23 mouse cellular contexts compared by ENCODE assay signal in the genomic region with DNA sequence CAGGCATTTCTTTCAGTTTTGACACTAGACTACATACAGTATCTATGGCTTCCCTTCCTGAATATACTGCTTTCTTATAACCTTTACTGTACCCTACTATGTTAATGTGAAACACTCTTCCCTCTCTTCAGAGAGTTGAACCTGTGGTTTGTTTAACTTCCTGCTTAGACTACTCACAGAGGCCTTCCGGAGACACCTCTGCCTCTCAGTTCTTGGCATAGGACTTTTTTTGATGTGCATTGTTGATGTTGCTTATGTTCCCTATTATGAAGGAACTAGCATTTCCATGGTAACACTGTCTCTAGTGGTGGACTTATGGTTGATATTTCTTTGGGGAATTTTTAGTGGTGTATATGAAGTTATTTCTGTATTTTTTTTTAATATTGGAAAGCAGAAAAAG.
A peak's percentile ranks its signal among the peaks of the same experiment; 100 is the strongest.
DNase-seq lines count a peak whose midpoint lies in the region; ATAC-seq and TF ChIP-seq lines count a peak whose summit lies in the region.
"Had no signal": no experiment of that assay in that cellular context is flagged by ENCODE, and none has a peak within 500 bp of the region (broad histone marks: within the 10 kb centered on the region; RNA-seq: fewer than 3 reads in every experiment).

No protein-coding gene starts in this region.

- no peak overlapping the region for H3K4me3 ChIP-seq in intestine, postnatal 0 days (ENCODE audit: low read depth, low read length)
- no peak overlapping the region for H3K4me3 ChIP-seq in intestine, embryonic 16.5 days (ENCODE audit: low read length)
- H3K4me3 ChIP-seq: heart, embryonic 12.5 days; limb, embryonic 10.5 days; neural tube, embryonic 12.5 days had no signal

- H3K27me3 ChIP-seq in intestine, postnatal 0 days (replicated peaks; ENCODE audit: control insufficient read depth, insufficient read depth, low read length) = no peaks in the 10 kb centered on the region
- no peaks in the 10 kb centered on the region for H3K27me3 ChIP-seq in intestine, embryonic 16.5 days (replicated peaks; ENCODE audit: control insufficient read depth, insufficient read depth, low read length)
- H3K27me3 ChIP-seq: heart, embryonic 12.5 days; neural tube, embryonic 12.5 days had no signal

- no peak overlapping the region for H3K9ac ChIP-seq in intestine, postnatal 0 days (ENCODE audit: low read depth, low read length)
- no peak overlapping the region for H3K9ac ChIP-seq in intestine, embryonic 16.5 days (ENCODE audit: low read depth, low read length)
- H3K9ac ChIP-seq: heart, embryonic 12.5 days; liver, postnatal 0 days; neural tube, embryonic 12.5 days had no signal

- H3K4me1 ChIP-seq in intestine, postnatal 0 days (replicated peaks; ENCODE audit: control insufficient read depth, insufficient read depth, low read length) = no peaks in the 10 kb centered on the region
- H3K4me1 ChIP-seq in intestine, embryonic 16.5 days (ENCODE audit: control insufficient read depth, insufficient read depth, low read length) = no peaks in the 10 kb centered on the region
- H3K4me1 ChIP-seq: heart, embryonic 12.5 days; limb, embryonic 10.5 days; neural tube, embryonic 12.5 days had no signal

- peaks cover 21% of the 10 kb centered on the region for H3K36me3 ChIP-seq in intestine, postnatal 0 days (ENCODE audit: control insufficient read depth, insufficient read depth)
- H3K36me3 ChIP-seq in intestine, embryonic 16.5 days (ENCODE audit: control insufficient read depth, insufficient read depth, low read length) = 0 out of 2 replicates have a peak, but pooled peaks cover 4% of the 10 kb centered on the region

- no peak overlapping the region for H3K27ac ChIP-seq in intestine, postnatal 0 days (ENCODE audit: low read depth, low read length)
- no peak overlapping the region for H3K27ac ChIP-seq in intestine, embryonic 16.5 days (ENCODE audit: low read length)
- H3K27ac ChIP-seq: limb, embryonic 10.5 days; neural tube, embryonic 12.5 days had no signal

- TF ChIP-seq CTCF in intestine, postnatal 0 days (IDR thresholded peaks at IDR 0.05; ENCODE audit: low read depth) = 0 out of 2 replicates have a peak, but pooled peaks have one; percentile 4

- H3K4me2 ChIP-seq in intestine, postnatal 0 days (replicated peaks; ENCODE audit: low read depth) = no peak overlapping the region
- no peak overlapping the region for H3K4me2 ChIP-seq in intestine, embryonic 16.5 days (ENCODE audit: low read depth, low read length)
- H3K4me2 ChIP-seq: heart, embryonic 12.5 days; neural tube, embryonic 12.5 days had no signal

- peak; percentile 75 for DNase-seq in CD4-positive helper T cell, adult 2 months (ENCODE audit: low read depth, low spot score)
- peak; percentile 78 for DNase-seq in naive thymus-derived CD4-positive, alpha-beta T cell, adult 2 months (ENCODE audit: low read depth)
- DNase-seq in right cerebral cortex, postnatal 36 days (ENCODE audit: low spot score in 2 of 2) = no peak
- DNase-seq in ovary, postnatal 36 days (ENCODE audit: low spot score) = no peak
- DNase-seq in cerebellum, adult 9-10 months = no peak
- DNase-seq: adrenal gland, postnatal 25 days; cerebellum, adult 11 months; cerebellum, postnatal 14 days; embryo, embryonic 11 days; heart, adult 11 months; heart, postnatal 14 days; kidney, adult 8-10 months; kidney, postnatal 36 days; layer of hippocampus, adult 9-11 months; liver, postnatal 0 days; lung, postnatal 14 days had no signal

- no peak for ATAC-seq in intestine, postnatal 0 days
- no peak for ATAC-seq in intestine, embryonic 16.5 days
- peak; percentile 71 for ATAC-seq in common myeloid progenitor, adult 5-6 weeks (replicated peaks; ENCODE audit: low read depth, poor library complexity, severe bottlenecking)
- ATAC-seq: hindbrain, embryonic 16.5 days; liver, postnatal 0 days had no signal

- WGBS in intestine, postnatal 0 days = 78% methylated on average over 1 of the region's 1 CpGs
- WGBS in intestine, embryonic 16.5 days = 81% methylated on average over 1 of the region's 1 CpGs

- no peaks in the 10 kb centered on the region for H3K9me3 ChIP-seq in intestine, postnatal 0 days (ENCODE audit: control insufficient read depth)
- no peaks in the 10 kb centered on the region for H3K9me3 ChIP-seq in intestine, embryonic 16.5 days (ENCODE audit: control insufficient read depth, low read length)
- H3K9me3 ChIP-seq: heart, embryonic 12.5 days; limb, embryonic 10.5 days; neural tube, embryonic 12.5 days had no signal

Comparison
In these comparisons a context has a peak if more than half of its experiments do, and no peak if none do; other contexts are left out.
1. DNase-seq: peak in CD4-positive helper T cell, adult 2 months (single experiment) and naive thymus-derived CD4-positive, alpha-beta T cell, adult 2 months (single experiment); none in right cerebral cortex, postnatal 36 days (0 of 2), ovary, postnatal 36 days (single experiment) and cerebellum, adult 9-10 months (single experiment).